Mouse (Mus musculus) embryonic fibroblast, embryonic 13.5 days (primary cell): ENCODE data around the gene Pi4ka. TPM values are rescaled to one million over a fixed set of nuclear protein-coding genes. Genes with fewer than 3 reads are reported as not detected.
A peak's percentile ranks its signal among the peaks of the same experiment; 100 is the strongest.

Source experiments
- H3K27ac ChIP-seq: 2 replicates; pipeline ENCODE4 v1.5.1; 2012; ENCODE audit warnings: low read length, control low read depth, inconsistent platforms; ENCODE audit not compliant: insufficient read depth
- H3K4me1 ChIP-seq: 2 replicates; pipeline ENCODE4 v1.6.1; 2011; ENCODE audit warnings: low read length; ENCODE audit not compliant: control insufficient read depth, insufficient read depth
- H3K4me3 ChIP-seq: 2 replicates; pipeline ENCODE4 v1.5.1; 2011; ENCODE audit warnings: mild to moderate bottlenecking, control low read depth, low read length; ENCODE audit not compliant: insufficient read depth
- CTCF ChIP-seq: IDR thresholded peaks from 2 replicates; pipeline ENCODE4 v1.5.1; 2011; ENCODE audit warnings: mild to moderate bottlenecking, control low read depth, low read length, moderate library complexity, borderline replicate concordance; ENCODE audit not compliant: insufficient read depth
- POLR2A ChIP-seq: IDR thresholded peaks from 2 replicates; pipeline ENCODE4 v1.6.1; 2011; ENCODE audit warnings: low read depth, mild to moderate bottlenecking, control low read depth, low read length, moderate library complexity
- polyA plus RNA-seq: library from polyadenylated mRNA; stranded (reverse); fragments of >200 nt; gene quantifications from 2 replicates; pipeline ENCODE4 v1.2.4, GENCODE M21; 2011; ENCODE audit warnings: low read depth; ENCODE audit not compliant: missing spikeins, insufficient read length

Gene Pi4ka
- polyA plus RNA-seq, 1 experiment = 59.3 TPM

DNA sequence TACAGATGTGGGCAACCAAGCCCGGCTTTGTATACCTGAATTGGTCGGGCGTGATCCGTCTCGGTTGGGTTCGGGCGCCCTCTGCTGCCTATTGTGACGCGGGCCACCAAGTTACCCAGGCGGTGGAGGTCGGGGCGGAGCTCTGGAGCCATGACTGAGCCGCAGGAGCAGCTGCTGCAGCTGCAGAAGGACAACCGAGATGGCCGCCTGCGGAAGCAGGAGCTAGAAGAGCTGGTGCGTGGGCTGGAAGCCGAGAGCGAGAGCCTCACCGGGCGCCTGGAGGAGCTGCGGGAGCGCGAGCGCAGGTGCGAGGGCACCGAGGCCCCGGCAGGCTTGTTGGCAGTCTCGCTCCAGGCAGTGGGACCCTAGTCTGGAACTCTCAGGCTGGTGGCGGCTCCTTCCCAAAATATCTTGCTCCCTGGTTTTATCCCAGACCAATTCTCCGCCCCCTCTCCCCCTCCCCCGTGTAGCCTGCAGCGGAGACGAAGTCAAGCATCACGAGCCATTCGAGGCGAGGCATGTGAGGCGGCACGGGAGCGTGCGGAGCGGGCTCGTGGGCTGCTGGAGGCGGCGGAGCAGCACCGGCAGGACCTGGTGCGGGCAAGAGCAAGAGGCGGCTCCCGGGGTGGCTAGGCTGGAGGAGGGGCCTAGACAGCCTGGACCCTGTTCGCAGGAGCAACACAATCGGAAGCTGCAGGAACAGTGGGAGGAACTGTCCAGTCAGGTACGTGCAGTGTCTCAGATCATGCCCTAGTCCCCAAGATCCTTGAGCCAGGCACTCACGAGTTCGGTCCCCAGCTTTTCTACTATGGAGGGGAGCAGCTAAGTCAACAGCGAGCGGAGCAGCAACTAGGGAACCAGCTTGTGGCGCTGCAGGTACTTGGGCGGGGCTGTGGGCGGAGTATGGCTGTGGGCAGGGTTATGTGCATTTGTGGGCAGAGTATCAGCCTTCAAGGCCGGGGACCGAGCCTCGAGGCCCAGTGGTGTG lies 129.7 kb downstream of the Pi4ka start:
- peak overlapping the region; percentile 41 for H3K4me3 ChIP-seq
- TF ChIP-seq CTCF (peak; percentile 77), POLR2A (no peak)
- no peak overlapping the region for H3K27ac ChIP-seq

DNA sequence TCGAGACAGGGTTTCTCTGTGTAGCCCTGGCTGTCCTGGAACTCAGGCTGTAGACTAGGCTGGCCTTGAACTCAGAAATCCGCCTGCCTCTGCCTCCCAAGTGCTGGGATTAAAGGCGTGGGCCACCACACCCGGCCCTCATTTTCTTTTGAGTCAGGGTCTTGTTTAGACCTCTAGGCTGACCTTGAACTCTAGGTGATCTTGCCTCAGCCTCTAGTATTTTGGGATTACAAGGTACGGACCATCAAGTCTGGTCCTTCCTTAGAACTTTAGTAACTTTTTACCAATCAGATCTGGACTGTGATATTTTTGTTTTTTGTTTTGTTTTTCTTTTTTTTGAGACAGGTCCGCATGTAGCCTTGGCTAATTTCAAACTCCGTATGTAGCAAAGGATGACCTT lies 130.4 kb downstream of the Pi4ka start, which contains the start of gene Tmem191c:
Gene Tmem191c (plus strand): TSS at position 357 of the 400 bp plus-strand sequence.
- H3K27ac ChIP-seq = no peak within 1 kb of the TSS
- no peak for TF ChIP-seq CTCF
- TF ChIP-seq POLR2A = no peak
- H3K4me3 ChIP-seq = peak within 1 kb of the TSS; percentile 41
- no peaks in the 10 kb centered on the region for H3K4me1 ChIP-seq

More for the DNA sequence above, 129.7 kb downstream of the Pi4ka start:
- H3K4me1 ChIP-seq = no peaks in the 10 kb centered on the region

DNA sequence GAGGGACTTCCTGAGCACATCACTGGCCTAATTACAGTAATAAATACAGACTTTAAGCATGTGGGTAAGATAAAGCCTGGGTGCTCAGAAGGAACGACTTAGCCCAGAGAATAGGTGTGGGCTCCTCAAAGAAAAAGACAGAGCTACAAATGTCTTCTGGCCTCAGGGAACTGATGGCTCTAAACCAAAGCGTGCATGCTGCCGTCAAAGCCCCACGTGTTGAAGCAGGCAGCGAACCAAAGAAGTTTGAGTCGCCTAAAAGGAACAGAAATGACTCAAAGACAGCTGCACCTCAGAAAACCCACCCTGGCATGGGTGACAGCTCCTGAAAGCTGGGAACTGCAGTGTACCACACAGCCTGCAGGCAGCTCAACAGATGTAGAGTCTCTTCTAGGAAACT lies 134.3 kb downstream of the Pi4ka start:
- no peak overlapping the region for H3K4me3 ChIP-seq
- TF ChIP-seq CTCF = no peak
- no peak for TF ChIP-seq POLR2A
- H3K27ac ChIP-seq = no peak overlapping the region
- no peaks in the 10 kb centered on the region for H3K4me1 ChIP-seq

DNA sequence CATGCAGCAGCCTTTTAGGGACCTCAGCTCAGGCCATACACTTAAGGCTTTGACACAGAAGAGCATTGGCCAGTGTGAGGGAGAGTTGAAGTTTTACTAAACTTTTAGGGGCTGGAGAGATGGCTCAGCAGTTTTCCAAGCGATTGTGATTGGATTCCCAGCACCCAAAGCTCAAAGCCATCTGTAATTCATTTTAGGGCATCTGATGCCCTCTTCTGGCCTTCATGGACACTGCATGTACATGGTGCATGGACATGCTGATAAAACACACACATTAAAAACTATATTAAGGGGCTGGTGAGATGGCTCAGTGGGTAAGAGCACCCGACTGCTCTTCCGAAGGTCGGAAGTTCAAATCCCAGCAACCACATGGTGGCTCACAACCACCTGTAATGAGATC lies 135.0 kb downstream of the Pi4ka start:
- Histone ChIP-seq H3K4me1 (no peaks in the 10 kb centered on the region), H3K4me3 (no peak overlapping the region), H3K27ac (no peak overlapping the region)
- TF ChIP-seq POLR2A (no peak), CTCF (no peak)

DNA sequence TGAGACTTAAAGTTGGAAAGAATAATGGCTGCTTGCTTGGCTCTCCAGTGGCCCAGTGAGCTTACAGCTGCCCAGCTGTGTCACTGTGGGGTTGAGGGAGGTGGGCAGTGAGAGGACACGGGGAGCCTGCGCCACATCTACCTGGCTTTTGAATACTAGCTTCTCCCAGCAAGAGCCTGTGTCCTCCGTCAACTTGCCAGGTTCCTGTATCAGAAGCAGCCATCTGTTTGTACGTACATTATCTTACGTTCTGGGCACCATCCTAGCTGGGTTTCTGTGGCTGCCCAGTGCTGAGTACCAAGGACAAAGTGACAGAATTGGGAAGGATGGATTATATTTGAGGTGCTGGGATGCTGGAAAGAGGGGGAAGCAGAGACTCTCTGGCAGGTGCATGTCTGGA lies 136.2 kb downstream of the Pi4ka start:
- no peaks in the 10 kb centered on the region for H3K4me1 ChIP-seq
- H3K4me3 ChIP-seq = no peak overlapping the region
- no peak for TF ChIP-seq POLR2A
- no peak for TF ChIP-seq CTCF
- no peak overlapping the region for H3K27ac ChIP-seq

DNA sequence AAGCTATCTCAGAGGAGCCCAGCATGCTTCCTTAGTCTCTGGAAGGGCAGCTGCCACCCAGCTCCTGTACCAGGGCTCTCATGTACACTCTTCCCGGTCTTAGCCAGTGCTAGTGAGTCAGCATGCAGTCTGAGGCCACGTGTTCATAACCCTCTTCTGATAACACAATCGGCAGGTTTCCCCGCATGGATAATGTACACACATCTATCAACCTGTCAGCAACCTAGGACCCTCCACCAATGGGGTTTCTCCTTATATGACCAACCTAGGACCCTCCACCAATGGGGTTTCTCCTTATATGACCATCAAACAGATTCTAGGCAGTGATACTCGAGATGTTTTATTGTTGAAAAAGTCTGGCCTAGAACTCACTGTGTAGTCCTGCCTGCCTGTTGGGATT lies 138.2 kb downstream of the Pi4ka start:
- TF ChIP-seq POLR2A (no peak), CTCF (no peak)
- no peak overlapping the region for H3K4me3 ChIP-seq

DNA sequence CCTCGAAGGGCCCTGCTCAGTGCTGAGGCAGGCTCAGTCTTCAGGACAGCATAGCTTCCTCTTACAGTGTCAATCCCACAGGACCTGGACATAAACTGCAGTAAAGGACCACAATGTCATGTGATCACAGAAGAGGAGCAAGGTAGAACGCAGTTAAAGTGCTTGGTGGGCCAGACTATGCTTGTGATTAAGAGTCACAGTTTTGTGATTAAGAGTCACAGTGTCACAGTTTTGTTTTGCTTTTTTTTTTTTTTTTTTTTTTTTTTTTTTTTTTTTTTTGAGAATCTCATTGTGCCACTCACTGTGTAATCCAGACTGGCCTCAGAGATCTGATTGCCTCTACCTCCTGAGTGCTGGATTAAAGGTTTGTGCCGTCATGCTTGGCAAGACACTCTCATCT lies 140.0 kb downstream of the Pi4ka start:
- TF ChIP-seq POLR2A (no peak), CTCF (no peak)

More for the DNA sequence above, 138.2 kb downstream of the Pi4ka start:
- Histone ChIP-seq H3K27ac (no peak overlapping the region), H3K4me1 (no peaks in the 10 kb centered on the region)

DNA sequence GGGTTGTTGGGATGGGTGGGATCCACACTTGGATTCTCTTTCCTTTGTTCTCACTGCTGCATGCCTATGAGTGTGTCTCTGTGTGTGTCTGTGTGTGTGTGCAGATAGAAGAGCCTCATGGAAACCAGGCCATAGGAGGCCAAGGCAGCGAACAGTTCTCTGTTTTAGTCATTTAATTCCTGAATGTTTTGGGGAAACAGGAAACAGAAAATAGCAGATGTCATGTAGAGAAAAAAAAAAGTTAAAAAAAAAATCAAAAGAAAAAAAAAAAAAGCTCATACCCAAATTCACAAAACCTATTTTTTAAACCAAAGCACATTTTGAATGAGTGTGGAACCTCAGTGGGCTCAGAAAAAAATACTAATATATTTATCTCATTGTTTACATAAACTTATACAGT lies 144.8 kb downstream of the Pi4ka start:
- Histone ChIP-seq H3K27ac (no peak overlapping the region), H3K4me1 (no peaks in the 10 kb centered on the region), H3K4me3 (no peak overlapping the region)
- TF ChIP-seq CTCF (no peak), POLR2A (no peak)

More for the DNA sequence above, 140.0 kb downstream of the Pi4ka start:
- H3K4me1 ChIP-seq = no peaks in the 10 kb centered on the region
- H3K27ac ChIP-seq = no peak overlapping the region
- no peak overlapping the region for H3K4me3 ChIP-seq

DNA sequence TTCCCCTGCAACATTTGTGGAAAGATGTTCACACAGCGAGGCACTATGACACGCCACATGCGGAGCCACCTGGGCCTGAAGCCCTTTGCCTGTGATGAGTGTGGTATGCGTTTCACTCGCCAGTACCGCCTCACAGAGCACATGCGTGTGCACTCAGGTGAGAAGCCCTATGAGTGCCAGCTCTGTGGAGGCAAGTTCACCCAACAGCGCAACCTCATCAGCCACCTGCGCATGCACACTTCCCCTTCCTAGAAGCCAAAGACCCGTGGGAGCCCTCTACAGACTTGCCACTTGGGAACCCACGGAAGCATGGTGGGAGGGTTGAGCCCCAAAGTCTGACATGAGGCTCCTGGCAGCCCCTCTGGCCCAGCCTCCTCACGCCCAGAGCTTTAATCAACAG lies 147.2 kb downstream of the Pi4ka start:
- Histone ChIP-seq H3K27ac (no peak overlapping the region), H3K4me3 (no peak overlapping the region), H3K4me1 (no peaks in the 10 kb centered on the region)
- TF ChIP-seq CTCF (no peak), POLR2A (no peak)

DNA sequence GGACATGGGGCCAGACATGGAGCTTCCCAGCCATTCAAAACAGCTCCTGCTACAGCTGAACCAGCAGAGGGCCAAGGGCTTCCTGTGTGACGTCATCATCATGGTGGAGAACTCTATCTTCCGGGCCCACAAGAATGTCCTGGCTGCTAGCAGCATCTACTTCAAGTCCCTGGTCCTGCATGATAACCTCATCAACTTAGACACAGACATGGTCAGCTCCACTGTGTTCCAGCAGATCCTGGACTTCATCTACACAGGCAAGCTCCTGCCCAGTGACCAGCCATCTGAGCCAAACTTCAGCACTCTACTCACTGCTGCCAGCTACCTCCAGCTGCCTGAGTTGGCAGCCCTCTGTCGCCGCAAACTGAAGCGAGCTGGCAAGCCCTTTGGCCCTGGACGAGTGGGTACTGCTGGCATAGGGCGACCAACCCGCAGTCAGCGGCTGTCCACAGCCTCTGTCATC lies 148.7 kb downstream of the Pi4ka start:
- no peaks in the 10 kb centered on the region for H3K4me1 ChIP-seq
- no peak overlapping the region for H3K27ac ChIP-seq
- TF ChIP-seq POLR2A (no peak), CTCF (no peak)
- H3K4me3 ChIP-seq = no peak overlapping the region
